Mouse (Mus musculus) monocyte, adult 5-6 weeks (primary cell): ENCODE results near the gene Myoz2. TPM values are rescaled to one million over a fixed set of nuclear protein-coding genes. Genes with fewer than 3 reads are reported as not detected.

Source experiments
- total RNA-seq: library from RNA; stranded (forward); fragments of 200-1000, 200-491, 200-594 nt; gene quantifications from 3 replicates; pipeline ENCODE4 v1.2.3, GENCODE M21; 2017

Gene Myoz2
- total RNA-seq, 1 experiment from 2014 or later, result not detected

Other genes with a start within 250 kb of the Myoz2 start
- gene Fabp2, start 139.9 kb downstream of the Myoz2 start, total RNA-seq, result not detected in 3 replicates
- not detected in 3 replicates for gene Gm10959, start 115.7 kb downstream of the Myoz2 start, total RNA-seq
- gene 1810037I17Rik, start 110.8 kb downstream of the Myoz2 start, total RNA-seq, result 21.4 to 34.4 TPM (median 33.6 TPM) in 3 replicates
- 8.3 to 21.2 TPM (median 8.7 TPM) in 3 replicates for gene Usp53, start 50.5 kb downstream of the Myoz2 start, total RNA-seq
- 0.39 TPM in 1 of 3 replicates, not detected in the others for gene Synpo2, start 201.1 kb upstream of the Myoz2 start, total RNA-seq
- gene Sec24d, start 232.4 kb upstream of the Myoz2 start, total RNA-seq, result 4.2 to 14.4 TPM (median 7.1 TPM) in 3 replicates